Mouse (Mus musculus) midbrain, embryonic 15.5 days (tissue): ENCODE results near the gene Fam193b. TPM values are rescaled to one million over a fixed set of nuclear protein-coding genes. Genes with fewer than 3 reads are reported as not detected.

ENCODE experiments used
- ATAC-seq: fragments of 200-750 bp; cut with Nextera tagmentation; replicated peaks from 2 replicates; pipeline ENCODE4 v1.8.0; 2017; ENCODE audit warnings: moderate TSS enrichment
- H3K27ac ChIP-seq: fragments of 300-500 bp; sonication (generic); 2 replicates; pipeline ENCODE4 v1.5.1; 2015; ENCODE audit warnings: mild to moderate bottlenecking, inconsistent platforms
- H3K27me3 ChIP-seq: fragments of 300-500 bp; sonication (generic); replicated peaks from 2 replicates; pipeline ENCODE4 v1.6.1; 2015; ENCODE audit warnings: inconsistent platforms
- H3K36me3 ChIP-seq: fragments of 300-500 bp; sonication (generic); replicated peaks from 2 replicates; pipeline ENCODE4 v1.6.1; 2015; ENCODE audit warnings: inconsistent platforms
- H3K4me1 ChIP-seq: fragments of 300-500 bp; sonication (generic); 2 replicates; pipeline ENCODE4 v1.6.1; 2015; ENCODE audit warnings: inconsistent platforms
- H3K4me2 ChIP-seq: fragments of 300-500 bp; sonication (generic); 2 replicates; pipeline ENCODE4 v1.6.1; 2015; ENCODE audit warnings: inconsistent platforms, mild to moderate bottlenecking, moderate library complexity
- H3K4me3 ChIP-seq: fragments of 300-500 bp; sonication (generic); 2 replicates; pipeline ENCODE4 v1.5.1; 2015; ENCODE audit warnings: mild to moderate bottlenecking, inconsistent platforms
- H3K9ac ChIP-seq: fragments of 300-500 bp; sonication (generic); 2 replicates; pipeline ENCODE4 v1.6.1; 2015; ENCODE audit warnings: mild to moderate bottlenecking, inconsistent platforms
- H3K9me3 ChIP-seq: fragments of 300-500 bp; sonication (generic); 2 replicates; pipeline ENCODE4 v1.6.1; 2016; ENCODE audit warnings: inconsistent platforms
- WGBS: fragments of 180-500 bp; shearing (Covaris S2); methylation state at CpG from one replicate; pipeline ENCODE4 v1.1.7; 2015; ENCODE audit warnings: mixed read lengths; 5-methylcytosine and 5-hydroxymethylcytosine counted together
- polyA plus RNA-seq: library from polyadenylated mRNA; unstranded; fragments of >200 nt; fragmentation: Nextera tagmentation; extraction: Ambion mirVana; gene quantifications from 2 replicates; pipeline ENCODE4 v1.2.1, GENCODE M21; 2015

The Fam193b gene
- polyA plus RNA-seq = 62.9 and 65.2 TPM in 2 replicates

DNA sequence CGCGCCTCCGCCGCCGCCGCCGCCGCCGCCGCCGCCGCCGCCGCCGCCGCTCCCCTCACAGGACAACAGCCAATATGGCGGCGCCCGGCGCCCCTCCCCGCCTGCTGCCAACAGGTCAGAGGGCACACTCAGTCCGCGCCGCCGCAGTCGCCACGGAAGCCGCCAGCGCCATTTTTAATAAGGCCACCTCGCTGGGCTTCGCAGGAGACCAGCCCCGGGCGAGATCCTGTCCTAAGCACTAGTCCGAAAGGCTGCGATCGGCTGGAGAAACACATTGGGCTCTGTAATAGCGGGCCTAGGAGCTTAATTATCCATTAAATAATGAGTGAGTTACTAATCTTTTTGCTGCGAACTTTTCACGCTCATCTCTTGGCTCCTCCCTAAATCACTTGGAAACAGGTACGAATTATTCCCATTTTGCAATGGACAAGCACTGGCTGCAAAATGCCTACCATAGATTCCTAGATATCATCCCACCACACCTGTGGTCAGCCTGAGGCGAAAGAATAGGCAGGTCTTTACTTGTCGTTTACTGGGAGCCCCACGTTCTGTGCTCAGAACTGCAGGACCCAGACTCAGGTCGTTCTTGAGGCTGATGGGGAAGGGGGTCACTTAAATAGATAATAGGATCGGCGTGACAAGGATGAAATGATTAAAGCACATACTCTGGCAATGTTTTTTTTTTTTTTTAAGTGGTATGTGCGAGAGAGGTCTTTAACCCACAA is at the start of gene Fam193b:
Gene Fam193b, minus strand, starts transcription at position 94 of the 725 bp plus-strand sequence.
- Histone ChIP-seq H3K9ac (peak within 1 kb of the TSS; percentile 95), H3K27ac (peak within 1 kb of the TSS; percentile 90), H3K4me2 (peak within 1 kb of the TSS; percentile 85), H3K4me3 (peak within 1 kb of the TSS; percentile 82), H3K9me3 (no peaks in the 10 kb centered on the region), H3K27me3 (no peaks in the 10 kb centered on the region), H3K36me3 (no peaks in the 10 kb centered on the region), H3K4me1 (peaks cover 36% of the 10 kb centered on the region)
- WGBS = 2% methylated on average over 31 of the region's 47 CpGs
- ATAC-seq = peak; percentile 92

DNA sequence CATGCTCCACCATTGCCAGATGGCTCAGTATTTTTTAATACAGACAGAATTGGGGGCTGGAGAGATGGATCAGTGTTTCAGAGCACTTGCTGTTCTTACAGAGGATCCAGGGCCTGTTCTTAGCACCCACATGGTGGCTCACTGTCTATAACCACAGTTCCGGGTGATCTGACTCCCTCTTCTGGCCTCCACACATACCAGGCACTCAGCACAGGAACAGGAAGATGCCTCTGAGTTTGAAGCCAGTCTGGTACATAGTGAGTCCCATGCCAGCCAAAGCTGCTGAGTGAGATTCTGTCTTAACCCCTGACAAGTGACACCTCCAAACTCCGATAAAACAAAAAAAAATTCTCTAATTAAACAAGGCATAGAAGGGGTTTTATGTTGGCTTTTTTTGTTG is 49.4 kb upstream of the Fam193b start:
- no peak overlapping the region for H3K4me3 ChIP-seq

DNA sequence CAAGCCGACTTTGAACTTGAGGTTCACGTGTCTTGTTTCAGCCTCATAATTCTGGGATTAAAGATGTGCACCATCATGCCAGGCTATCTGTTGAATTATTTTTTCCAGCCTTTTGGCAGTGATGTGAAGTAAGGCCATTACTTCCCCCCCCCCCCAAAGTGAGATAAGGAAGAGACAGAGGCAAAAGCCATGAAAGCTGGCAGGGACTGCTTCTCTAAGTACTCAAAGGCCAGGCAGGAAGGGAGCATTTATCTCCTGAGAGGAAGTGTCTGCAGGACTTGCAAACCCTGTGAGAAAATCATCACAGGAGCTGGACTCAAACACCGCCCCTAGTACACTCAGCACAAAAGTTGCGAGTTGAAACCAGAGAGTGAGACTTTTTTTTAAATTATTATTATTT is 48.4 kb upstream of the Fam193b start:
- H3K36me3 ChIP-seq = no peaks in the 10 kb centered on the region
- ATAC-seq = no peak
- 93% methylated on average over 4 of the region's 4 CpGs for WGBS
- H3K4me2 ChIP-seq = no peak overlapping the region
- no peak overlapping the region for H3K4me3 ChIP-seq
- H3K9me3 ChIP-seq = no peaks in the 10 kb centered on the region
- H3K27me3 ChIP-seq = no peaks in the 10 kb centered on the region
- peaks cover 16% of the 10 kb centered on the region for H3K4me1 ChIP-seq
- H3K9ac ChIP-seq = no peak overlapping the region
- H3K27ac ChIP-seq = no peak overlapping the region

More for the DNA sequence above, 49.4 kb upstream of the Fam193b start:
- WGBS = 85% methylated on average over 2 of the region's 2 CpGs
- Histone ChIP-seq H3K4me1 (peaks cover 26% of the 10 kb centered on the region), H3K36me3 (no peaks in the 10 kb centered on the region), H3K4me2 (no peak overlapping the region), H3K27ac (no peak overlapping the region), H3K9ac (no peak overlapping the region), H3K27me3 (no peaks in the 10 kb centered on the region), H3K9me3 (no peaks in the 10 kb centered on the region)
- no peak for ATAC-seq

DNA sequence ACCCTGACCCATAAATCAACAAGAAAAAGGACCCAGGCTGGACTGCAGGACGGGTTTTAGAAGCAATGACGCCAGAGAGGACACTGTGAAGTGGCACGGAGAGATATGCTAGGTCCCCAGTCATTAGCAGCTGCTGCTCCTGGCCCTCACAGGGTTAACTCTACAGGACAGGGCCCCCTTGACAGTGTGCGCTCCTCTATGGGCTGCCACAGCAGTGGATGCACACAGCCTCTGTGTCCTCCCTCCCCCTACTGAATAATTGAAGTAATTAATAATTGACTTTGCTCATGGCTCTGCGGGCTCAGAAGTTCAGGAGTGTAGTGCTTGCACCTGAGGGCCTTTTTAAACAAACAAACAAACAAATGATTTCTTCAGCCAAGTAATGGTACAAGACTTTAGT is 42.6 kb upstream of the Fam193b start:
- no peak overlapping the region for H3K4me2 ChIP-seq
- H3K36me3 ChIP-seq = peaks cover 18% of the 10 kb centered on the region
- no peaks in the 10 kb centered on the region for H3K27me3 ChIP-seq
- WGBS = 53% methylated on average over 5 of the region's 5 CpGs
- no peak overlapping the region for H3K27ac ChIP-seq
- no peak for ATAC-seq
- no peaks in the 10 kb centered on the region for H3K4me1 ChIP-seq
- no peak overlapping the region for H3K4me3 ChIP-seq
- H3K9ac ChIP-seq = no peak overlapping the region
- H3K9me3 ChIP-seq = no peaks in the 10 kb centered on the region

GRCm38 (mm10) chr13:55611996-55612395 is 41.1 kb upstream of the Fam193b start:
- WGBS = 89% methylated on average over 7 of the region's 7 CpGs
- Histone ChIP-seq H3K9me3 (no peaks in the 10 kb centered on the region), H3K27ac (no peak overlapping the region), H3K27me3 (no peaks in the 10 kb centered on the region), H3K9ac (no peak overlapping the region), H3K4me2 (no peak overlapping the region), H3K4me3 (no peak overlapping the region), H3K4me1 (no peaks in the 10 kb centered on the region), H3K36me3 (peaks cover 28% of the 10 kb centered on the region)
- no peak for ATAC-seq

DNA sequence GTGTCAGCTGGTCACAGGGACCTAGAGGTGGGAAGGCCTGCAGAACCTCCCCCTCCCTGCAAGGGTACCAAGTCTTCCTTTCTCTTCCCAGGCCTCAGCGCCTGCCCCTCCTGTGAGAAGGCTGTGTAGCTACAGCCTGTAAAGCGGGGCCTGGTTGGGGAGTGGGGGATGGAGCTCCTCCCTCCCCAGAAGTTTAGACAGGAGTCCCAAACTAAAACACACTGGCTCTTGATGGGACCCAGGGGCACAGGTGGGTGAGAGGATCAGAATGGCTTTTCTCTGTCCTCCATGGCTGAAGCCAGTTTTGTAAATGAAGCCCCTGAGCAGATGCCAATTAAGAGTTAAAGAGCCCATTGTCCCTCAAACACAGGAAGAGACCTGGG is 36.7 kb upstream of the Fam193b start:
- no peaks in the 10 kb centered on the region for H3K27me3 ChIP-seq
- H3K4me3 ChIP-seq = no peak overlapping the region
- no peak overlapping the region for H3K27ac ChIP-seq
- H3K4me2 ChIP-seq = no peak overlapping the region
- ATAC-seq = no peak
- H3K9ac ChIP-seq = no peak overlapping the region
- peaks cover 34% of the 10 kb centered on the region for H3K36me3 ChIP-seq
- 0 out of 2 replicates have a peak, but pooled peaks cover under 1% of the 10 kb centered on the region for H3K4me1 ChIP-seq
- no peaks in the 10 kb centered on the region for H3K9me3 ChIP-seq
- 95% methylated on average over 2 of the region's 2 CpGs for WGBS

- Histone ChIP-seq H3K9ac (no peak overlapping the region), H3K4me1 (0 out of 2 replicates have a peak, but pooled peaks cover 5% of the 10 kb centered on the region), H3K36me3 (peaks cover 34% of the 10 kb centered on the region), H3K4me3 (no peak overlapping the region), H3K4me2 (no peak overlapping the region), H3K27ac (no peak overlapping the region), H3K27me3 (no peaks in the 10 kb centered on the region), H3K9me3 (no peaks in the 10 kb centered on the region)
- no peak for ATAC-seq
- 90% methylated on average over 10 of the region's 10 CpGs for WGBS
These were observed 36.1 kb upstream of the Fam193b start for GRCm38 (mm10) chr13:55606899-55607623.

GRCm38 (mm10) chr13:55604606-55605005 is 33.7 kb upstream of the Fam193b start:
- Histone ChIP-seq H3K4me1 (peaks cover 23% of the 10 kb centered on the region), H3K4me3 (no peak overlapping the region), H3K9ac (no peak overlapping the region), H3K9me3 (no peaks in the 10 kb centered on the region), H3K27ac (no peak overlapping the region), H3K4me2 (no peak overlapping the region), H3K36me3 (peaks cover 24% of the 10 kb centered on the region; the same call in 1 of the 2 replicates), H3K27me3 (no peaks in the 10 kb centered on the region)
- no peak for ATAC-seq
- 97% methylated on average over 3 of the region's 3 CpGs for WGBS

DNA sequence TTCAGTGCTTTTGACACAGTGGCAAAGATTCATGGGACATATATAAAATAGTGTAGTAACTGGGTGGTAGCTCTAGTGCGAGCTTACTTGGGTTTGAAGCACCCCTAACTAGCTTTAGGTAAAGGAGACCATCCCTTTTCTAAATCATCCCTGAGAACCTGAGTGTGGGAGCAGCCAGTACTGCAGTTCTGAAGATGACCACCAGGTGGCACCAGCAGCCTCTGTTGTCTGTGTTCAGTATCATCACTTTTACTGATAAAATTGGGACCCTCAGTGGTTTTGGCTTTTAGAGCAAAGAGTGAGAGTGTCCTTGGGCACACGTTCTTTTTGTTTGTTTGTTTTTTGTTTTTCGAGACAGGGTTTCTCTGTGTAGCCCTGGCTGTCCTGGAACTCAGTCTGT is 30.7 kb upstream of the Fam193b start:
- Histone ChIP-seq H3K36me3 (peaks cover 14% of the 10 kb centered on the region), H3K4me3 (no peak overlapping the region), H3K4me2 (peak overlapping the region; percentile 59; the same call in 1 of the 2 replicates), H3K9ac (no peak overlapping the region), H3K27me3 (no peaks in the 10 kb centered on the region), H3K9me3 (no peaks in the 10 kb centered on the region), H3K4me1 (peaks cover 27% of the 10 kb centered on the region), H3K27ac (no peak overlapping the region)
- WGBS = 12% methylated on average over 3 of the region's 3 CpGs
- ATAC-seq = no peak

- H3K4me3 ChIP-seq = peak overlapping the region; percentile 98
- no peaks in the 10 kb centered on the region for H3K9me3 ChIP-seq
- peak overlapping the region; percentile 59 for H3K4me2 ChIP-seq
- peaks cover 27% of the 10 kb centered on the region for H3K4me1 ChIP-seq
- H3K27ac ChIP-seq = peak overlapping the region; percentile 81
- no peaks in the 10 kb centered on the region for H3K27me3 ChIP-seq
- H3K36me3 ChIP-seq = peaks cover 16% of the 10 kb centered on the region
- 0 out of 2 replicates have a peak, but pooled peaks have one; percentile 5 for ATAC-seq
- WGBS = 23% methylated on average over 9 of the region's 9 CpGs
- peak overlapping the region; percentile 99 for H3K9ac ChIP-seq
These were observed 29.7 kb upstream of the Fam193b start for GRCm38 (mm10) chr13:55600657-55601056.

- no peaks in the 10 kb centered on the region for H3K9me3 ChIP-seq
- peak; percentile 90 for ATAC-seq
- peak within 1 kb of the TSS; percentile 99 for H3K9ac ChIP-seq
- H3K4me1 ChIP-seq = peaks cover 27% of the 10 kb centered on the region
- 9% methylated on average over 51 of the region's 51 CpGs for WGBS
- peak within 1 kb of the TSS; percentile 59 for H3K4me2 ChIP-seq
- H3K4me3 ChIP-seq = peak within 1 kb of the TSS; percentile 98
- peak within 1 kb of the TSS; percentile 81 for H3K27ac ChIP-seq
- peaks cover 21% of the 10 kb centered on the region for H3K36me3 ChIP-seq
- no peaks in the 10 kb centered on the region for H3K27me3 ChIP-seq
These were observed 28.9 kb upstream of the Fam193b start, which contains the start of gene B4galt7 for GRCm38 (mm10) chr13:55599566-55600540. Gene B4galt7 (plus strand): TSS chr13:55599896.
